Mouse (Mus musculus) cerebellum, adult 2 months (tissue): Measurements from ENCODE around the gene Atp1a2.
A peak's percentile ranks its signal among the peaks of the same experiment; 100 is the strongest.

Experiments used
- CTCF ChIP-seq: fragments of 200-500 bp; IDR thresholded peaks from 2 replicates; pipeline ENCODE4 v1.5.1; 2011; ENCODE audit warnings: low read depth, mild to moderate bottlenecking, control low read depth, low read length, moderate library complexity, borderline replicate concordance; ENCODE audit not compliant: insufficient read depth
- POLR2A ChIP-seq: fragments of 200-500 bp; IDR thresholded peaks from 2 replicates; pipeline ENCODE4 v1.6.1; 2011; ENCODE audit warnings: low read length, control low read depth, borderline replicate concordance; ENCODE audit not compliant: insufficient read depth

DNA sequence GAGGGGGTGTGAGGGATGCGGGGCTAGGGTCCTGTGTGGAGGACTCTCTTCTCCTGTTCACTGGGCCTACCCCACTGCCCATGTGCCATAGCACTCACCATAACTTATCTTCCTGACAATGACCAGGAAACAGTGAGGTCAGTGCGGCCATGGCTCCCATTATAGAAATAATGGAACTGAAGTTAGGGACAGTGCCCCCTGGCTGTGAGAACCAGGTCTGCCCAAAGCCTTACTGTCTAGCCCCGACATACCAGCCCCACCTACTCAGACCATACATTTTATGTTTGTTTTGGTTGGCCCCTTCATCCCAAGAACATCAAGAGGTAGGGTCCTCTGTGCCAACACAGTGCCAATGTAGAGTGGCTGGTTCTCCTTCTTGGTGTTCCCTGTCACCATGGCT, 7.8 kb upstream of the Atp1a2 start:
- TF ChIP-seq POLR2A (no peak), CTCF (peak; percentile 20; the same call in 1 of the 2 replicates)
